Mouse (Mus musculus) hindbrain, embryonic 13.5 days (tissue): Measurements from ENCODE around the gene Asgr1. TPM values are rescaled to one million over a fixed set of nuclear protein-coding genes. Genes with fewer than 3 reads are reported as not detected.
"Not testable (repeated sequence)": the region's sequence is repeated elsewhere in the genome, so short reads cannot be mapped to it uniquely, and the experiment has no call there.

Experiments used
- ATAC-seq: fragments of 200-750 bp; cut with Nextera tagmentation; 2 replicates; pipeline ENCODE4 v1.8.0; 2017; ENCODE audit warnings: moderate TSS enrichment; ENCODE audit not compliant: low FRiP score
- H3K27ac ChIP-seq: fragments of 300-500 bp; sonication (generic); 2 replicates; pipeline ENCODE4 v1.5.1; 2015; ENCODE audit warnings: inconsistent platforms, mild to moderate bottlenecking, moderate library complexity
- H3K27me3 ChIP-seq: fragments of 300-500 bp; sonication (generic); 2 replicates; pipeline ENCODE4 v1.6.1; 2015; ENCODE audit warnings: mild to moderate bottlenecking, inconsistent platforms
- H3K36me3 ChIP-seq: fragments of 300-500 bp; sonication (generic); 2 replicates; pipeline ENCODE4 v1.6.1; 2015; ENCODE audit warnings: mild to moderate bottlenecking, inconsistent platforms
- H3K4me1 ChIP-seq: fragments of 300-500 bp; sonication (generic); replicated peaks from 2 replicates; pipeline ENCODE4 v1.6.1; 2015; ENCODE audit warnings: inconsistent platforms
- H3K4me2 ChIP-seq: fragments of 300-500 bp; sonication (generic); 2 replicates; pipeline ENCODE4 v1.6.1; 2015; ENCODE audit warnings: inconsistent platforms, mild to moderate bottlenecking, moderate library complexity
- H3K4me3 ChIP-seq: fragments of 300-500 bp; sonication (generic); 2 replicates; pipeline ENCODE4 v1.5.1; 2015; ENCODE audit warnings: mild to moderate bottlenecking, inconsistent platforms
- H3K9ac ChIP-seq: fragments of 300-500 bp; sonication (generic); 2 replicates; pipeline ENCODE4 v1.6.1; 2015; ENCODE audit warnings: mild to moderate bottlenecking, inconsistent platforms
- H3K9me3 ChIP-seq: fragments of 300-500 bp; sonication (generic); 2 replicates; pipeline ENCODE4 v1.6.1; 2016; ENCODE audit warnings: inconsistent platforms
- WGBS: fragments of 180-500 bp; shearing (Covaris S2); methylation state at CpG from one replicate; pipeline ENCODE4 v1.1.7; 2015; 5-methylcytosine and 5-hydroxymethylcytosine counted together
- polyA plus RNA-seq: library from polyadenylated mRNA; unstranded; fragments of >200 nt; fragmentation: Nextera tagmentation; extraction: Ambion mirVana; gene quantifications from 2 replicates; pipeline ENCODE4 v1.2.1, GENCODE M21; 2015

The Asgr1 gene
- 1.5 and 1.7 TPM in 2 replicates for polyA plus RNA-seq

- ATAC-seq: no peak
- Histone ChIP-seq H3K4me2 (no peak within 1 kb of the TSS), H3K36me3 (no peaks in the 10 kb centered on the region), H3K4me3 (no peak within 1 kb of the TSS), H3K9ac (no peak within 1 kb of the TSS), H3K4me1 (no peaks in the 10 kb centered on the region), H3K27me3 (0 out of 2 replicates have a peak, but pooled peaks cover 5% of the 10 kb centered on the region), H3K9me3 (no peaks in the 10 kb centered on the region), H3K27ac (no peak within 1 kb of the TSS)
- 90% methylated on average over 10 of the region's 10 CpGs for WGBS
Measured at GRCm38 (mm10) chr11:70053898-70054570, at the start of gene Asgr1. TSS of gene Asgr1 (plus strand) at chr11:70054085.

GRCm38 (mm10) chr11:70005521-70005920 lies 48.4 kb upstream of the Asgr1 start:
- no peaks in the 10 kb centered on the region for H3K27me3 ChIP-seq
- no peak for ATAC-seq
- WGBS: 56% methylated on average over 5 of the region's 5 CpGs
- H3K9ac ChIP-seq: no peak overlapping the region
- H3K36me3 ChIP-seq: peaks cover 63% of the 10 kb centered on the region
- no peak overlapping the region for H3K27ac ChIP-seq
- no peaks in the 10 kb centered on the region for H3K9me3 ChIP-seq
- no peak overlapping the region for H3K4me3 ChIP-seq
- H3K4me2 ChIP-seq: no peak overlapping the region
- peaks cover 39% of the 10 kb centered on the region for H3K4me1 ChIP-seq

GRCm38 (mm10) chr11:70010033-70010432 lies 43.9 kb upstream of the Asgr1 start:
- Histone ChIP-seq H3K27me3 (no peaks in the 10 kb centered on the region), H3K4me2 (no peak overlapping the region), H3K27ac (no peak overlapping the region), H3K4me3 (no peak overlapping the region), H3K4me1 (peaks cover 19% of the 10 kb centered on the region), H3K9me3 (no peaks in the 10 kb centered on the region), H3K9ac (no peak overlapping the region), H3K36me3 (peaks cover 88% of the 10 kb centered on the region)
- whole genome bisulfite sequencing: 89% methylated on average over 6 of the region's 6 CpGs
- ATAC-seq: no peak

GRCm38 (mm10) chr11:70010548-70010947 lies 43.3 kb upstream of the Asgr1 start:
- H3K27ac ChIP-seq: no peak overlapping the region
- no peak overlapping the region for H3K4me3 ChIP-seq
- no peak overlapping the region for H3K4me2 ChIP-seq
- H3K36me3 ChIP-seq: peaks cover 83% of the 10 kb centered on the region
- peaks cover 20% of the 10 kb centered on the region for H3K4me1 ChIP-seq
- H3K27me3 ChIP-seq: no peaks in the 10 kb centered on the region
- no peaks in the 10 kb centered on the region for H3K9me3 ChIP-seq
- no peak for ATAC-seq
- no peak overlapping the region for H3K9ac ChIP-seq
- WGBS: 94% methylated on average over 12 of the region's 12 CpGs

- H3K4me3 ChIP-seq: no peak overlapping the region
- no peak overlapping the region for H3K9ac ChIP-seq
- no peak for ATAC-seq
- peaks cover 20% of the 10 kb centered on the region for H3K4me1 ChIP-seq
- peaks cover 79% of the 10 kb centered on the region for H3K36me3 ChIP-seq
- no peak overlapping the region for H3K27ac ChIP-seq
- H3K4me2 ChIP-seq: no peak overlapping the region
- 79% methylated on average over 10 of the region's 10 CpGs for WGBS
- no peaks in the 10 kb centered on the region for H3K9me3 ChIP-seq
- H3K27me3 ChIP-seq: no peaks in the 10 kb centered on the region
Measured at GRCm38 (mm10) chr11:70010961-70011360, 42.9 kb upstream of the Asgr1 start.

GRCm38 (mm10) chr11:70012931-70013330 lies 41.0 kb upstream of the Asgr1 start:
- Histone ChIP-seq H3K9ac (no peak overlapping the region), H3K27me3 (no peaks in the 10 kb centered on the region), H3K4me1 (peaks cover 33% of the 10 kb centered on the region), H3K4me2 (no peak overlapping the region), H3K27ac (no peak overlapping the region), H3K36me3 (peaks cover 59% of the 10 kb centered on the region), H3K4me3 (no peak overlapping the region), H3K9me3 (no peaks in the 10 kb centered on the region)
- 83% methylated on average over 9 of the region's 9 CpGs for WGBS
- no peak for ATAC-seq

GRCm38 (mm10) chr11:70013408-70013807 lies 40.5 kb upstream of the Asgr1 start:
- no peak overlapping the region for H3K4me2 ChIP-seq
- H3K27ac ChIP-seq: no peak overlapping the region
- no peak overlapping the region for H3K4me3 ChIP-seq
- WGBS: 90% methylated on average over 3 of the region's 3 CpGs
- H3K36me3 ChIP-seq: peaks cover 55% of the 10 kb centered on the region
- no peaks in the 10 kb centered on the region for H3K27me3 ChIP-seq
- no peak for ATAC-seq
- H3K9ac ChIP-seq: peak overlapping the region; percentile 14; the same call in 1 of the 2 replicates
- H3K4me1 ChIP-seq: peaks cover 35% of the 10 kb centered on the region
- H3K9me3 ChIP-seq: no peaks in the 10 kb centered on the region

GRCm38 (mm10) chr11:70014051-70014450 lies 39.8 kb upstream of the Asgr1 start:
- H3K27me3 ChIP-seq: no peaks in the 10 kb centered on the region
- peak overlapping the region; percentile 62; the same call in 1 of the 2 replicates for H3K4me3 ChIP-seq
- peaks cover 48% of the 10 kb centered on the region for H3K36me3 ChIP-seq
- ATAC-seq: no peak
- H3K27ac ChIP-seq: peak overlapping the region; percentile 82; the same call in 1 of the 2 replicates
- peaks cover 40% of the 10 kb centered on the region for H3K4me1 ChIP-seq
- H3K4me2 ChIP-seq: 0 out of 2 replicates have a peak overlapping the region, but pooled peaks have one; percentile 90
- no peaks in the 10 kb centered on the region for H3K9me3 ChIP-seq
- peak overlapping the region; percentile 14; the same call in 1 of the 2 replicates for H3K9ac ChIP-seq
- 62% methylated on average over 5 of the region's 5 CpGs for WGBS

GRCm38 (mm10) chr11:70014880-70015558 lies 38.9 kb upstream of the Asgr1 start, which contains the start of gene Acadvl:
TSS of gene Acadvl (minus strand) at chr11:70015411.
- Histone ChIP-seq H3K27ac (peak within 1 kb of the TSS; percentile 82), H3K36me3 (peaks cover 38% of the 10 kb centered on the region), H3K4me2 (peak within 1 kb of the TSS; percentile 90), H3K9me3 (no peaks in the 10 kb centered on the region), H3K27me3 (no peaks in the 10 kb centered on the region), H3K9ac (peak within 1 kb of the TSS; percentile 89), H3K4me1 (peaks cover 50% of the 10 kb centered on the region), H3K4me3 (peak within 1 kb of the TSS; percentile 62)
- under 1% methylated on average over 35 of the region's 35 CpGs for WGBS
- peak; percentile 82 for ATAC-seq

GRCm38 (mm10) chr11:70015677-70016076 lies 38.2 kb upstream of the Asgr1 start:
- H3K4me1 ChIP-seq: peaks cover 56% of the 10 kb centered on the region
- H3K36me3 ChIP-seq: peaks cover 32% of the 10 kb centered on the region
- H3K9me3 ChIP-seq: no peaks in the 10 kb centered on the region
- WGBS: 68% methylated on average over 6 of the region's 6 CpGs
- H3K4me2 ChIP-seq: peak overlapping the region; percentile 90
- no peak overlapping the region for H3K27ac ChIP-seq
- H3K4me3 ChIP-seq: no peak overlapping the region
- no peak overlapping the region for H3K9ac ChIP-seq
- no peaks in the 10 kb centered on the region for H3K27me3 ChIP-seq
- ATAC-seq: no peak

GRCm38 (mm10) chr11:70016177-70016576 lies 37.7 kb upstream of the Asgr1 start:
- not testable (repeated sequence) for H3K9ac ChIP-seq, H3K4me3 ChIP-seq, H3K4me2 ChIP-seq, ATAC-seq, H3K9me3 ChIP-seq, H3K27ac ChIP-seq, H3K27me3 ChIP-seq
- 78% methylated on average over 2 of the region's 2 CpGs for WGBS
- H3K36me3 ChIP-seq: peaks cover 27% of the 10 kb centered on the region
- peaks cover 59% of the 10 kb centered on the region for H3K4me1 ChIP-seq

GRCm38 (mm10) chr11:70016669-70017068 lies 37.2 kb upstream of the Asgr1 start, which contains the start of gene Dlg4:
TSS of gene Dlg4 (plus strand) at chr11:70016942.
- no peaks in the 10 kb centered on the region for H3K9me3 ChIP-seq
- H3K27me3 ChIP-seq: no peaks in the 10 kb centered on the region
- peak within 1 kb of the TSS; percentile 77 for H3K4me3 ChIP-seq
- H3K36me3 ChIP-seq: peaks cover 22% of the 10 kb centered on the region
- peaks cover 59% of the 10 kb centered on the region for H3K4me1 ChIP-seq
- H3K9ac ChIP-seq: peak within 1 kb of the TSS; percentile 97
- H3K4me2 ChIP-seq: peak within 1 kb of the TSS; percentile 90
- WGBS: 84% methylated on average over 3 of the region's 3 CpGs
- H3K27ac ChIP-seq: peak within 1 kb of the TSS; percentile 96
- ATAC-seq: no peak
